Mouse (Mus musculus) lung, postnatal 36 days (tissue): ENCODE measurements at regions not wholly inside any gene's neighbourhood (a gene's known extent, or its start where the extent isn't known, plus 50 kb on each side); places are given as distances from the start of the nearest gene placed in this dataset.

Source experiments
- DNase-seq: peaks from one replicate; pipeline ENCODE4 v3.0.0; 2022; ENCODE audit warnings: mixed read lengths

DNA sequence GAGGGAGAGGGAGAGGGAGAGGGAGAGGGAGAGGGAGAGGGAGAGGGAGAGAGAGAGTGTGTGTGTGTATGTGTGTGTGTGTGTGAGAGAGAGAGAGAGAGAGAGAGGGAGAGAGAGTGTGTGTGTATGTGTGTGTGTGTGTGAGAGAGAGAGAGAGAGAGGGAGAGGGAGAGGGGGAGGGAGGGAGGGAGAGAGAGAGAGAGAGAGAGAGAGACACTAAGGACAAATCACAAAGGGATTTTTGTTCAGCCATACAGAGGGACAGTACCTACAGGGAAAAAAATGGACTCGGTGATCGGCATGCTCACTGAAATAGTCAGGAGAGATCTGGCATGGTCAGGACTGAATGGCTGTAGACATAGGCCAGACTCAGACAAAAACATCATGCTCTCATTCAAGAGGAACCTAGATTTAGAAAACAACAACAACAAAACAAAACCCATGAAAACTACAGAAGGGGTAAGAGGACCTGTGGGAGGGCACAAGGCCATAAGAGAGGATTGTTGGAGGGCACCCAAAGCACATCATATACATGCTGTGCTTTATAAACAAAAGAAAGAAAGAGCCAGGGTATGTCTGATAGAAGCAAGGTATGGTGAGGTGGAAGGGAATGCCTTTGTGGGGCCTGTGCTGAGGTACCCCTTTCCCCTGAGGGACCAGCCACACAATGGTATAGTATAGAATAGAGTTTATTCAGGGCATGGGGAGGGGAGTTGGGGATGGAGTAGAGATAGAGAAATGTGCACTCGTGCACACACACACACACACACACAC is 127.0 kb upstream of the Med14 start:
- DNase-seq, result no peak

GRCm38 (mm10) chrX:12888010-12888707 is 126.3 kb upstream of the Med14 start:
- DNase-seq, result no peak

DNA sequence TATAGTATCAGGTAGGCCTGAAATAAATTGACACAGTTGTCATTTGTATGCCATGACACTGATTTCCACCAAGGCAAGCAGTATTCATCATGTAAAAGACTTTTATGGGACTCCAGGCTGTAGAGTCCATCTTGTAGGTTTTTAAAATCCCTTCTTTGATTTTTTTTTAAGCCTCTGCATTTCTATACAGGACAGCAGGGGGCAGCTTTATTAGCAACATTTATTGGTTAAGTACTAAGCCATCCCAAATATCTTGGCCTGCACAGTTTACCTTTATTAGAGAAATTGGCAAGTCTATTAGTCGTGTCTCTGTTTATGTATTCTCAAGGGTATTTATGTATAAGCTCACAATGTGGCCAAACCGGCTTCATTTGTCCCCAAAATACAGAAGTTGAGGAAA is 125.6 kb upstream of the Med14 start:
- DNase-seq, result peak; percentile 21

GRCm38 (mm10) chrX:12886160-12887048 is 124.5 kb upstream of the Med14 start:
- peak; percentile 8 for DNase-seq

- no peak for DNase-seq
Measured at GRCm38 (mm10) chrX:12879233-12879632, 117.4 kb upstream of the Med14 start.

DNA sequence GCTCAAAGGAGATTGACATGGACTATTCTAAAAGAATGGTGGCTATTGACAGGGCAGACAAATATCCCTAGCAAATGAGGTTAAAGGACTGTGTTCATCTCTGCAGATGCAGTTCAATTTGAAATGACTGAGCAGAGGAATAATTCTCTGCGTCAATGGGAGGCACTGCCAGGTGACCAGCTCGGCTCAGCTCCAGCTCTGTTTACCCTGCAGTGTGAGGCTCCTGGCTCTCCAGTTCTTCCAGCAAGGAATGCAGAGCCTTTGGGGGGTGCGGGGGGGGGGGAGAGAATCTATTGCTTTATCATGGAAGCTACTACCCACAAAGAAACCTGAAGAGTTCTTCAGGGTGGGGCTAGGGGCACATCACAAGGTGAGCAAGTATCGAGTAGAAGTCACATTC is 115.6 kb upstream of the Med14 start:
- DNase-seq, result no peak

- peak; percentile 85 for DNase-seq
Measured at GRCm38 (mm10) chrX:12873698-12874144, 111.8 kb upstream of the Med14 start.

DNA sequence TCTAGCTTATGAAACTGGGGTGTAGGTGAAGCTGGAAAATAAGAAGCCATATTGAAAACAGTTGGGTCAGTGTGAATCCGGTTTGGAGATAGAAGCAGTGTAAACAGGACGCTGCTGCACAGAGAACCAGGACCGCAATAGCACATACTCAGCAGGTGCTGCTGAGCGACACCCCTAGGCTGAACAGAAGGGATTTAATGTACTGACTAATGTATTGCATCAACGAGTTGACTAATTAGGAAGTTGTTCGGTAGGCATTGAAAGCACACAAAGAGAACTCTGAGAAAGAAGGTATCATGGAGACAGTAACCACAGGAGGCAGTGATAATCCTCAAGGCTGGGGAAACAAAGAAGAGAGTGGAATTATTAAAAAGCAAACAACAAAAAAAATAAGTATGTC is 111.4 kb upstream of the Med14 start:
- DNase-seq, result no peak

- no peak for DNase-seq
Measured at GRCm38 (mm10) chrX:12866885-12867498, 105.1 kb upstream of the Med14 start.

GRCm38 (mm10) chrX:12866176-12866575 is 104.3 kb upstream of the Med14 start:
- DNase-seq, result no peak

DNA sequence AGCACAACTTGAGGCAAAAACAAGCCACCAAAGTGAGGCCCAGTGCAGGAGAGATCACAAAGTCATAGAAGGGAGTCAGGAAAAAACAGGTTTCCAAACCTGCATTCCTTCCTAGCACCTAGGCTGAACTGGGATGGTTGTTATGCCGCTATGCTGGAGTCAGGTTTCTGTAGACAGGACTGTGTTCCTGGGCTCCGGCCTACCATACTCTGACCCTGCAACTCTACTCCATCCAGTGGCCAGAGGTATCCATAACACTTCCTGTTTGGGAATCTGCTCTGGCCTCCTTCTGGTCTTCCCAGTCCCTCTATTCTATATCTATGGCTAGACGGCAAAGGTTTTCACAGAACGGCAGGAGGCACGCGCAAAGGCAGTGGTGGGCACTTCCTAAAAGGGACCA is 98.3 kb upstream of the Med14 start:
- DNase-seq, result peak; percentile 43

DNA sequence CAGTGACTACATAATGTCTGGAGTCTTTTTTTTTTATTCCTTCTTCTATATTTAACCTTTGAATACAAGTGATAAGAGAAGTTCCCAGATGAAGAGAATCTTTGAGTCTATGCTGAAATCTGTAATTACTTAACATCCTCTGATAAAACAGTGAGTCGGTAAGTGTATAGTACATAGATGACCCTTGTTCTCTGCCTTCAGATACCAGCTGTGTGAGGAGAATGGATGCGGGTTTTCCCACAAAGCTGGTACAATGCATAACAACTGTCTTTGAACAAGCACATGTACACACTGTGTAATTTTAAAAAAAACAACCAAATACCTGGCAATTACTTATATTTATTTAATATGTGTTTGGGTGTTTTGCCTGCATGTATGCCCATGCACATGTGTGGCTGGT is 96.9 kb upstream of the Med14 start:
- DNase-seq, result no peak

GRCm38 (mm10) chrX:12857881-12858755 is 96.2 kb upstream of the Med14 start:
- DNase-seq, result peak; percentile 46

GRCm38 (mm10) chrX:12855425-12855824 is 93.6 kb upstream of the Med14 start:
- peak; percentile 62 for DNase-seq

DNA sequence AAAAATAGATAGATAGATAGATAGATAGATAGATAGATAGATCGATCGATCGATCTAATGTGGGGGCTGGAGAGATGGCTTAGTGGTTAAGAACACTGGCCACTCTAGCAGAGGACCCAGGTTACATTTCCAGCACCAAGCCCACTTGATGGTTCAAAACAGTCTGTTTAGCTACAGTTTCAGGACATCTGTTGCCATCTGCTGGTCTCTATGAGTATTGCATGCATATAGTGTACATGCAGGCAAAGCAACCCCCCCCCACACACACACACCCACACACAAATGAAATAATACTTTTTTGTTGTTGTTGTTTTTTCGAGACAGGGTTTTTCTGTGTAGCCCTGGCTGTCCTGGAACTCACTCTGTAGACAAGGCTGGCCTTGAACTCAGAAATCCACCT is 89.8 kb upstream of the Med14 start:
- DNase-seq, result peak; percentile 86

DNA sequence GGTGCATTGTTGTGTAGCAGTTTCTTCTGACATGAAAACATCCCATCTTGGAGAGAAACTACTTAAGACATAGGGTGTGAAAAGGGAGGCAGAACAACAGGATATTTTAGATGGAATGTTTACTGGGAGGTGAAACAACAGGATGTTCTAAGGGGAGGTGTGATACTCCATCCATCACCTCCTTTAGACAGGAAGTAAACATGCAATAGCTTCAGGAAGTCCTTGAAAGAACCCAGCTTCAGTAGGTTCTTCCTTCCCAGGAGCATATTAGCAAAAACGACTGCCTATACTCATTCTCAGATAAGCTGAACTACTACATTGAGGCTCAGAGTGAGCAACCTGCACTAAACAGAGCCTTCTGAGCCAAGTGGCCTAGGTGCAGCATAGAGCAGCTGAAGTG is 82.6 kb upstream of the Med14 start:
- DNase-seq, result no peak

- DNase-seq, result no peak
Measured at GRCm38 (mm10) chrX:12841021-12841325, 79.1 kb upstream of the Med14 start.

DNA sequence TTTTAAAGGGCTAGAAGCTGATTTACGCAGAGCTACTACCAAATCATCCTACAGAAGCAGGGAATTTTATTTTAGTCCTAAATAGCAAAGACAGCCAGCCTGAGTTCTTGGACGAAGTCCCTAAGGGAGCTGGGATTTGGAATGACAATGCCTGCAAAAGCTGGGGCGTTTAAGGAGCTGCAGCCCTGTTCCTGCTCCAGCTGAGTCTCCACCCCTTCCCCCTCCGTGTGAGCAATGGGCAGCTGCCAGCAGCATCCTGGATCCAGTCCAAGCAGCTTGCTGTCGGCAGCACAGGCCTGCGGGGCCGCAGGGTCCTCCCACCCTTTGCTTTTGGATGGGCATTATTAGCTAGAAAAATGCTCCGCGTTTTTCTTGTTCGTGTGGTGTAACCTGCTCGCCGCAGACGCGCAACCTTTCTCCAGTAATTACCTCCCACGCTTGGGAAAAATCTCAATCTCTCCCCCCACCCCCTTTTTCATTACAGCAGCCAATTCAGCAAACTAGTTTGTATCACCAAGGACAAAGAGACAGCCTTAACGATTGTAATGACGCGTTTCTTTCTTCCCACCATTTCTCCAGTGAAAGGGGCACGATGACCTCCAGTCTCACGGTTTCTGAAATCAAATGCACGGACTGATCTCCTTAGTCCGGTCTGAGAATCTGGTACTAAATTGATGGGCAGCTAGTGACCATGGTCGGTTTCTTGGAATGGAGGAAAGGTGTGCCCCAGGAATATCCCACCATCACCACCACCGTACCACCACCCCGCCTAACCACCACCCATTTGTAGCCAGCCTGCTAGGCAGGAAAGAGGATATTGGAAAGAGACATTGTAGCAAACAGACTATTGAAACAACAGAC is 78.5 kb upstream of the Med14 start:
- peak; percentile 85 for DNase-seq

- peak; percentile 78 for DNase-seq
Measured at GRCm38 (mm10) chrX:12839406-12840159, 77.7 kb upstream of the Med14 start.

- DNase-seq, result peak; percentile 47
Measured at GRCm38 (mm10) chrX:12837821-12838220, 75.9 kb upstream of the Med14 start.
